Mouse (Mus musculus): ENCODE measurements around the gene Kcnh4.

- no peak for TF ChIP-seq EP300 (IDR thresholded peaks at IDR 0.05; ENCODE audit: low read depth)
- TF ChIP-seq CTCF (IDR thresholded peaks at IDR 0.05; ENCODE audit: low read depth), result no peak
Observed at GRCm38 (mm10) chr11:100748620-100749019, 11.1 kb downstream of the Kcnh4 start.
